Mouse (Mus musculus) embryonic facial prominence, embryonic 14.5 days (tissue): ENCODE data around the gene Tspan15. TPM values are rescaled to one million over a fixed set of nuclear protein-coding genes. Genes with fewer than 3 reads are reported as not detected.

Experiments used
- ATAC-seq: fragments of 200-750 bp; cut with Nextera tagmentation; 2 replicates; pipeline ENCODE4 v1.8.0; 2017; ENCODE audit warnings: low read depth, moderate number of reproducible peaks, moderate TSS enrichment
- DNase-seq: peaks from one replicate; pipeline ENCODE4 v3.0.0-alpha.2; 2015; ENCODE audit warnings: low spot score
- H3K27ac ChIP-seq: fragments of 300-500 bp; sonication (generic); replicated peaks from 2 replicates; pipeline ENCODE4 v1.5.1; 2014; ENCODE audit warnings: low read depth, mild to moderate bottlenecking, low read length, moderate library complexity
- H3K27me3 ChIP-seq: fragments of 300-500 bp; sonication (generic); replicated peaks from 2 replicates; pipeline ENCODE4 v1.6.1; 2014; ENCODE audit warnings: low read length; ENCODE audit not compliant: control insufficient read depth, insufficient read depth
- H3K36me3 ChIP-seq: fragments of 300-500 bp; sonication (generic); 2 replicates; pipeline ENCODE4 v1.6.1; 2014; ENCODE audit warnings: low read length, mixed read lengths; ENCODE audit not compliant: control insufficient read depth, insufficient read depth
- H3K4me1 ChIP-seq: fragments of 300-500 bp; sonication (generic); 2 replicates; pipeline ENCODE4 v1.6.1; 2014; ENCODE audit warnings: antibody characterized with exemption, low read length; ENCODE audit not compliant: control insufficient read depth, insufficient read depth
- H3K4me2 ChIP-seq: fragments of 300-500 bp; sonication (generic); 2 replicates; pipeline ENCODE4 v1.6.1; 2014; ENCODE audit warnings: low read depth, mild to moderate bottlenecking, low read length, moderate library complexity, mixed read lengths
- H3K4me3 ChIP-seq: fragments of 300-500 bp; sonication (generic); 2 replicates; pipeline ENCODE4 v1.5.1; 2014; ENCODE audit warnings: low read depth, mild to moderate bottlenecking, low read length
- H3K9ac ChIP-seq: fragments of 300-500 bp; sonication (generic); 2 replicates; pipeline ENCODE4 v1.6.1; 2014; ENCODE audit warnings: low read depth, mild to moderate bottlenecking, low read length, moderate library complexity, mixed read lengths
- H3K9me3 ChIP-seq: fragments of 300-500 bp; sonication (generic); 2 replicates; pipeline ENCODE4 v1.6.1; 2016; ENCODE audit warnings: low read length; ENCODE audit not compliant: control insufficient read depth
- WGBS: fragments of 180-500 bp; shearing (Covaris S2); extraction: QIAGEN DNeasy Blood & Tissue Kit; methylation state at CpG from one replicate; pipeline ENCODE4 v1.1.7; 2014; 5-methylcytosine and 5-hydroxymethylcytosine counted together
- polyA plus RNA-seq: library from polyadenylated mRNA; unstranded; fragments of >200 nt; fragmentation: Nextera tagmentation; extraction: Ambion mirVana; gene quantifications from 2 replicates; pipeline ENCODE4 v1.2.1, GENCODE M21; 2014

The Tspan15 gene
- polyA plus RNA-seq, 1 experiment from 2014 or later, result 9.5 TPM

GRCm38 (mm10) chr10:62238688-62239087, 7.6 kb upstream of the Tspan15 start:
- Histone ChIP-seq H3K4me2 (no peak overlapping the region), H3K9me3 (no peaks in the 10 kb centered on the region), H3K4me1 (no peaks in the 10 kb centered on the region), H3K27me3 (no peaks in the 10 kb centered on the region), H3K27ac (no peak overlapping the region), H3K4me3 (no peak overlapping the region), H3K9ac (no peak overlapping the region), H3K36me3 (no peaks in the 10 kb centered on the region)
- DNase-seq (no peak), ATAC-seq (no peak)
- WGBS, result 95% methylated on average over 3 of the region's 3 CpGs

- ATAC-seq, result no peak
- no peaks in the 10 kb centered on the region for H3K9me3 ChIP-seq
- no peak overlapping the region for H3K4me2 ChIP-seq
- H3K36me3 ChIP-seq, result no peaks in the 10 kb centered on the region
- H3K27ac ChIP-seq, result no peak overlapping the region
- DNase-seq, result no peak
- 82% methylated on average over 9 of the region's 10 CpGs for WGBS
- no peaks in the 10 kb centered on the region for H3K27me3 ChIP-seq
- H3K4me3 ChIP-seq, result no peak overlapping the region
- no peak overlapping the region for H3K9ac ChIP-seq
- H3K4me1 ChIP-seq, result no peaks in the 10 kb centered on the region
These were observed 6.2 kb upstream of the Tspan15 start for GRCm38 (mm10) chr10:62237205-62237604.

GRCm38 (mm10) chr10:62236165-62236564, 5.1 kb upstream of the Tspan15 start:
- H3K9me3 ChIP-seq, result no peaks in the 10 kb centered on the region
- 88% methylated on average over 6 of the region's 6 CpGs for WGBS
- no peaks in the 10 kb centered on the region for H3K4me1 ChIP-seq

GRCm38 (mm10) chr10:62231811-62232210, 760 bp upstream of the Tspan15 start:
- ATAC-seq (no peak), DNase-seq (no peak)
- Histone ChIP-seq H3K27ac (no peak overlapping the region), H3K36me3 (no peaks in the 10 kb centered on the region), H3K27me3 (no peaks in the 10 kb centered on the region), H3K4me2 (peak overlapping the region; percentile 81; the same call in 1 of the 2 replicates), H3K4me3 (no peak overlapping the region), H3K9me3 (no peaks in the 10 kb centered on the region), H3K4me1 (peaks cover 3% of the 10 kb centered on the region; the same call in 1 of the 2 replicates), H3K9ac (no peak overlapping the region)
- WGBS, result 66% methylated on average over 3 of the region's 3 CpGs

More at GRCm38 (mm10) chr10:62236165-62236564, 5.1 kb upstream of the Tspan15 start:
- Histone ChIP-seq H3K4me3 (no peak overlapping the region), H3K4me2 (no peak overlapping the region), H3K9ac (no peak overlapping the region), H3K36me3 (no peaks in the 10 kb centered on the region), H3K27ac (no peak overlapping the region), H3K27me3 (no peaks in the 10 kb centered on the region)
- ATAC-seq, result no peak
- no peak for DNase-seq

- no peaks in the 10 kb centered on the region for H3K9me3 ChIP-seq
- H3K36me3 ChIP-seq, result no peaks in the 10 kb centered on the region
- DNase-seq, result no peak
- no peak overlapping the region for H3K27ac ChIP-seq
- WGBS, result 2% methylated on average over 13 of the region's 13 CpGs
- no peak; the same call in 1 of the 2 replicates for ATAC-seq
- H3K27me3 ChIP-seq, result no peaks in the 10 kb centered on the region
- peaks cover 3% of the 10 kb centered on the region; the same call in 1 of the 2 replicates for H3K4me1 ChIP-seq
- peak overlapping the region; percentile 49 for H3K4me3 ChIP-seq
- no peak overlapping the region for H3K9ac ChIP-seq
- H3K4me2 ChIP-seq, result peak overlapping the region; percentile 81
These were observed 313 bp upstream of the Tspan15 start for GRCm38 (mm10) chr10:62231395-62231732.

- Histone ChIP-seq H3K36me3 (no peaks in the 10 kb centered on the region), H3K27me3 (no peaks in the 10 kb centered on the region), H3K9me3 (no peaks in the 10 kb centered on the region), H3K27ac (no peak overlapping the region), H3K4me2 (no peak overlapping the region), H3K4me1 (peaks cover 3% of the 10 kb centered on the region; the same call in 1 of the 2 replicates), H3K9ac (no peak overlapping the region), H3K4me3 (no peak overlapping the region)
- DNase-seq (no peak), ATAC-seq (no peak)
- WGBS, result 50% methylated on average over 6 of the region's 6 CpGs
These were observed 2.9 kb downstream of the Tspan15 start for GRCm38 (mm10) chr10:62228126-62228525.

- H3K9ac ChIP-seq, result no peak overlapping the region
- no peak overlapping the region for H3K27ac ChIP-seq
- DNase-seq (no peak), ATAC-seq (no peak)
- no peak overlapping the region for H3K4me3 ChIP-seq
- H3K9me3 ChIP-seq, result no peaks in the 10 kb centered on the region
- no peaks in the 10 kb centered on the region for H3K27me3 ChIP-seq
- H3K4me1 ChIP-seq, result peaks cover 3% of the 10 kb centered on the region; the same call in 1 of the 2 replicates
- WGBS, result 52% methylated on average over 7 of the region's 7 CpGs
- no peaks in the 10 kb centered on the region for H3K36me3 ChIP-seq
- no peak overlapping the region for H3K4me2 ChIP-seq
These were observed 5.2 kb downstream of the Tspan15 start for GRCm38 (mm10) chr10:62225839-62226238.

- ATAC-seq (no peak), DNase-seq (no peak)
- H3K4me2 ChIP-seq, result no peak overlapping the region
- WGBS, result 52% methylated on average over 6 of the region's 6 CpGs
- no peaks in the 10 kb centered on the region for H3K27me3 ChIP-seq
- H3K9ac ChIP-seq, result no peak overlapping the region
- no peak overlapping the region for H3K4me3 ChIP-seq
- no peak overlapping the region for H3K27ac ChIP-seq
- H3K36me3 ChIP-seq, result no peaks in the 10 kb centered on the region
- no peaks in the 10 kb centered on the region for H3K9me3 ChIP-seq
- no peaks in the 10 kb centered on the region for H3K4me1 ChIP-seq
These were observed 6.8 kb downstream of the Tspan15 start for GRCm38 (mm10) chr10:62224231-62224630.

GRCm38 (mm10) chr10:62222777-62223176, 8.3 kb downstream of the Tspan15 start:
- Histone ChIP-seq H3K27me3 (no peaks in the 10 kb centered on the region), H3K4me2 (no peak overlapping the region), H3K9me3 (no peaks in the 10 kb centered on the region), H3K9ac (no peak overlapping the region), H3K27ac (no peak overlapping the region), H3K4me3 (no peak overlapping the region), H3K36me3 (no peaks in the 10 kb centered on the region), H3K4me1 (no peaks in the 10 kb centered on the region)
- ATAC-seq, result peak; percentile 77; the same call in 1 of the 2 replicates
- WGBS, result 60% methylated on average over 17 of the region's 17 CpGs
- peak; percentile 59 for DNase-seq
